Comparison of ENCODE assay signal across 9 mouse cellular contexts in genomic region chr2:45067116-45067515, GRCm38 (mm10). TPM values are rescaled to one million over a fixed set of nuclear protein-coding genes. Genes with fewer than 3 reads are reported as not detected.
DNase-seq lines count a peak whose midpoint lies in the region; ATAC-seq and TF ChIP-seq lines count a peak whose summit lies in the region.
"Had no signal": no experiment of that assay in that cellular context is flagged by ENCODE, and none has a peak within 500 bp of the region (broad histone marks: within the 10 kb centered on the region; RNA-seq: fewer than 3 reads in every experiment).

No protein-coding gene starts in this region.

- in situ Hi-C loops in CH12.LX (cut with MboI; ENCODE audit: low pct_ligation_motif_present, low pct_unique_long_range_greater_than_20kb, low sequenced_read_pairs), result no loop called here

- no peak overlapping the region for H3K4me2 ChIP-seq in intestine, embryonic 14.5 days (ENCODE audit: low read length)
- H3K4me2 ChIP-seq in intestine, embryonic 16.5 days (ENCODE audit: low read depth, low read length), result no peak overlapping the region
- no peak overlapping the region for H3K4me2 ChIP-seq in CH12.LX (ENCODE audit: insufficient read depth, low read depth, poor library complexity, severe bottlenecking)
- no peak overlapping the region for H3K4me2 ChIP-seq in limb, embryonic 11.5 days (ENCODE audit: low read depth, severe bottlenecking)
- H3K4me2 ChIP-seq: neural tube, embryonic 12.5 days had no signal

- dilution Hi-C loops in CH12.LX (cut with MboI; ENCODE audit: extremely low pct_ligation_motif_present, extremely low pct_unique_long_range_greater_than_20kb, low sequenced_read_pairs), result no loop called here

- H3K27ac ChIP-seq in intestine, embryonic 14.5 days (ENCODE audit: low read depth), result no peak overlapping the region
- H3K27ac ChIP-seq in intestine, embryonic 16.5 days (ENCODE audit: low read length), result no peak overlapping the region
- no peak overlapping the region for H3K27ac ChIP-seq in CH12.LX (ENCODE audit: insufficient read depth, low read depth)
- H3K27ac ChIP-seq in cortical plate, adult 2 months (ENCODE audit: insufficient read depth, low read length), result peak overlapping the region; percentile 63; the same call in 1 of the 2 replicates
- no peak overlapping the region for H3K27ac ChIP-seq in limb, embryonic 11.5 days (replicated peaks; ENCODE audit: low read depth, low read length)
- H3K27ac ChIP-seq: neural tube, embryonic 12.5 days had no signal

- no peaks in the 10 kb centered on the region for H3K27me3 ChIP-seq in intestine, embryonic 14.5 days (replicated peaks; ENCODE audit: control insufficient read depth, insufficient read depth, low read length)
- no peaks in the 10 kb centered on the region for H3K27me3 ChIP-seq in intestine, embryonic 16.5 days (replicated peaks; ENCODE audit: control insufficient read depth, insufficient read depth, low read length)
- H3K27me3 ChIP-seq in CH12.LX (replicated peaks), result no peaks in the 10 kb centered on the region
- H3K27me3 ChIP-seq in limb, embryonic 11.5 days (ENCODE audit: control insufficient read depth, insufficient read depth, low read length), result no peaks in the 10 kb centered on the region
- H3K27me3 ChIP-seq: neural tube, embryonic 12.5 days had no signal

- WGBS in intestine, embryonic 14.5 days, result 29% methylated on average over 5 of the region's 5 CpGs
- WGBS in intestine, embryonic 16.5 days, result 43% methylated on average over 5 of the region's 5 CpGs
- 15% methylated on average over 5 of the region's 5 CpGs for WGBS in limb, embryonic 11.5 days

- H3K4me1 ChIP-seq in intestine, embryonic 14.5 days (replicated peaks; ENCODE audit: control insufficient read depth, insufficient read depth, low read length), result 0 out of 2 replicates have a peak, but pooled peaks cover 5% of the 10 kb centered on the region
- H3K4me1 ChIP-seq in intestine, embryonic 16.5 days (ENCODE audit: control insufficient read depth, insufficient read depth, low read length), result no peaks in the 10 kb centered on the region; the same call in 1 of the 2 replicates
- peaks cover 5 to 59% of the 10 kb centered on the region in 2 experiments; a peak in 3 of 4 replicates for H3K4me1 ChIP-seq in CH12.LX (ENCODE audit: control insufficient read depth in 1 of 2, insufficient read depth in 2 of 2)
- H3K4me1 ChIP-seq in cortical plate, adult 2 months (ENCODE audit: control insufficient read depth, insufficient read depth, low read length), result peaks cover 13% of the 10 kb centered on the region
- peaks cover 12% of the 10 kb centered on the region for H3K4me1 ChIP-seq in limb, embryonic 11.5 days (ENCODE audit: control insufficient read depth, insufficient read depth, low read length)

- no peaks in the 10 kb centered on the region; the same call in 1 of the 2 replicates for H3K36me3 ChIP-seq in intestine, embryonic 14.5 days (ENCODE audit: control insufficient read depth, insufficient read depth, low read length)
- H3K36me3 ChIP-seq in intestine, embryonic 16.5 days (ENCODE audit: control insufficient read depth, insufficient read depth, low read length), result no peaks in the 10 kb centered on the region
- H3K36me3 ChIP-seq in CH12.LX (replicated peaks in 1 of 2; ENCODE audit: control insufficient read depth in 1 of 2, insufficient read depth in 1 of 2, low read length in 1 of 2), result peaks cover 19 to 72% of the 10 kb centered on the region in 2 experiments
- no peaks in the 10 kb centered on the region for H3K36me3 ChIP-seq in limb, embryonic 11.5 days (ENCODE audit: control insufficient read depth, insufficient read depth, low read length)
- H3K36me3 ChIP-seq: neural tube, embryonic 12.5 days had no signal

- no peak for ATAC-seq in intestine, embryonic 14.5 days (replicated peaks; ENCODE audit: low FRiP score, low TSS enrichment, low read depth)
- no peak for ATAC-seq in intestine, embryonic 16.5 days
- peak; percentile 57; the same call in 1 of the 2 replicates for ATAC-seq in limb, embryonic 11.5 days (ENCODE audit: insufficient number of reproducible peaks, low FRiP score, low TSS enrichment, low read depth)

- H3K79me2 ChIP-seq in CH12.LX (replicated peaks; ENCODE audit: control insufficient read depth, extremely low read depth, insufficient read depth, poor library complexity, severe bottlenecking), result peaks cover 52% of the 10 kb centered on the region

- no peak for TF ChIP-seq POLR2A in CH12.LX (IDR thresholded peaks at IDR 0.05; ENCODE audit: low read depth, low read length)
- TF ChIP-seq POLR2A in cortical plate, adult 2 months (IDR thresholded peaks at IDR 0.05; ENCODE audit: extremely low read depth, insufficient read depth, low read length), result no peak

- H3K9ac ChIP-seq in intestine, embryonic 14.5 days (ENCODE audit: low read length), result no peak overlapping the region
- H3K9ac ChIP-seq in intestine, embryonic 16.5 days (ENCODE audit: low read depth, low read length), result no peak overlapping the region
- H3K9ac ChIP-seq in CH12.LX (ENCODE audit: insufficient read depth, low read depth), result no peak overlapping the region
- no peak overlapping the region for H3K9ac ChIP-seq in limb, embryonic 11.5 days (ENCODE audit: low read length)
- H3K9ac ChIP-seq: neural tube, embryonic 12.5 days had no signal

- H3K4me3 ChIP-seq in intestine, embryonic 14.5 days (ENCODE audit: low read depth, low read length), result no peak overlapping the region
- H3K4me3 ChIP-seq in intestine, embryonic 16.5 days (ENCODE audit: low read length), result no peak overlapping the region
- H3K4me3 ChIP-seq in CH12.LX (replicated peaks in 1 of 3; ENCODE audit: low read depth in 2 of 3, low read length in 2 of 3, poor library complexity in 1 of 3), result no peak overlapping the region
- H3K4me3 ChIP-seq in cortical plate, adult 2 months (ENCODE audit: insufficient read depth, low read length), result no peak overlapping the region
- no peak overlapping the region for H3K4me3 ChIP-seq in limb, embryonic 11.5 days (ENCODE audit: low read depth, low read length)
- H3K4me3 ChIP-seq: neural tube, embryonic 12.5 days had no signal

- no peak for TF ChIP-seq RAD21 in CH12.LX (IDR thresholded peaks at IDR 0.05; ENCODE audit: low read depth, low read length)

- peak; percentile 43 for DNase-seq in intestine, embryonic 14.5 days (ENCODE audit: low spot score)
- DNase-seq in CH12.LX (ENCODE audit: extremely low read depth), result no peak
- no peak for DNase-seq in limb, embryonic 11.5 days (ENCODE audit: low spot score)
- no peak for DNase-seq in cerebellum, adult 8-10 months
- no peak for DNase-seq in retina, postnatal 1 day
- DNase-seq in gastrocnemius, postnatal 4 days (ENCODE audit: low spot score in 2 of 2), result no peak

- TF ChIP-seq CTCF in CH12.LX (conservative IDR thresholded peaks at IDR 0.05 in 1 of 2, IDR thresholded peaks at IDR 0.05 in 1 of 2; ENCODE audit: low read depth in 2 of 2, low read length in 2 of 2), result no peak
- TF ChIP-seq CTCF in cortical plate, adult 2 months (IDR thresholded peaks at IDR 0.05; ENCODE audit: extremely low read depth, insufficient read depth, low read length), result no peak

- H3K9me3 ChIP-seq in intestine, embryonic 14.5 days (ENCODE audit: control insufficient read depth, low read length), result no peaks in the 10 kb centered on the region
- no peaks in the 10 kb centered on the region for H3K9me3 ChIP-seq in intestine, embryonic 16.5 days (ENCODE audit: control insufficient read depth, low read length)
- H3K9me3 ChIP-seq in CH12.LX (replicated peaks; ENCODE audit: low read length), result no peaks in the 10 kb centered on the region
- no peaks in the 10 kb centered on the region for H3K9me3 ChIP-seq in limb, embryonic 11.5 days (ENCODE audit: control insufficient read depth, low read length)
- H3K9me3 ChIP-seq: neural tube, embryonic 12.5 days had no signal

- TF ChIP-seq EP300 in CH12.LX (IDR thresholded peaks at IDR 0.05; ENCODE audit: low read length), result no peak

TF ChIP-seq in CH12.LX, 34 proteins besides CTCF, POLR2A, EP300 and RAD21:
- TF ChIP-seq ZNF384 (IDR thresholded peaks at IDR 0.05; ENCODE audit: low read depth, low read length), result no peak
- no peak for TF ChIP-seq MXI1 (IDR thresholded peaks at IDR 0.05; ENCODE audit: low read depth, low read length)
- 0 out of 2 replicates have a peak, but pooled peaks have one; percentile 20 for TF ChIP-seq MEF2A (IDR thresholded peaks at IDR 0.05; ENCODE audit: borderline replicate concordance, low read depth, low read length)

RNA-seq across cellular contexts. Expression of gene Zeb2, which starts 50.1 kb away (rescaled TPM):
- 44.5 and 49.2 TPM in 2 replicates for polyA plus RNA-seq in intestine, embryonic 14.5 days (2014; fragmentation: Nextera tagmentation; extraction: Ambion mirVana)
- polyA plus RNA-seq in intestine, embryonic 16.5 days (2015; fragmentation: Nextera tagmentation; extraction: Ambion mirVana), result 26.9 and 30.9 TPM in 2 replicates
- 20.6 and 25.8 TPM in 2 replicates for total RNA-seq in CH12.LX (2012; rRNA removed)
- 12.9 and 13.2 TPM in 2 replicates for total RNA-seq in CH12.LX (2014; rRNA removed)
- 20.8 and 21.1 TPM in 2 replicates for polyA plus RNA-seq in CH12.LX (2012; ENCODE audit: insufficient read length, low read depth)
- polyA plus RNA-seq in cortical plate, adult 2 months (2012; rRNA removed), result 63.2 and 65.4 TPM in 2 replicates
- 6.7 and 7.6 TPM in 2 replicates for polyA plus RNA-seq in limb, embryonic 11.5 days (2014; fragmentation: Nextera tagmentation; extraction: Ambion mirVana)
- total RNA-seq in gastrocnemius, postnatal 4 days (2021), result 100 to 1,000 TPM; 146 to 156 TPM
